Mouse (Mus musculus): ENCODE measurements around the gene Dbil5.

Dbil5 gene

DNA sequence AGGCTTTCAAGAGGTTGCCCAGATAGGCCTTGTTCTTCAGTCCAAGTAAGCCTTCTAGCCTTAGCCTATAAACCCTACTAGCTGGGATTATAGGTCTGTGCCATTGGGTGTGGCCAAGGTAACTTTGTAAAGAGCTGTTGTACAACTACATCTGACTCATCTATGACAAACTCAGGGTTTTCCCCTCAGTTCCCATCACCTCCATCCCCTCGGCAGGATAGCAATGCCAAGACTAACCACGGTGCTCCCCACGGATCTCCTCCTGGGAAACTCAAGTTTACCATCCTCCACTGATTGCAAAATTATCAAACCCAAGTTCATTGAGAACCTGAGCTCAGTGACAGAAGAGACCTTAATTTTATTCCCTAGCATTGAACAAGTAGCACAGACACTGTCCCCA is 18.7 kb downstream of the Dbil5 start:
- no peak for DNase-seq (ENCODE audit: low spot score)

DNA sequence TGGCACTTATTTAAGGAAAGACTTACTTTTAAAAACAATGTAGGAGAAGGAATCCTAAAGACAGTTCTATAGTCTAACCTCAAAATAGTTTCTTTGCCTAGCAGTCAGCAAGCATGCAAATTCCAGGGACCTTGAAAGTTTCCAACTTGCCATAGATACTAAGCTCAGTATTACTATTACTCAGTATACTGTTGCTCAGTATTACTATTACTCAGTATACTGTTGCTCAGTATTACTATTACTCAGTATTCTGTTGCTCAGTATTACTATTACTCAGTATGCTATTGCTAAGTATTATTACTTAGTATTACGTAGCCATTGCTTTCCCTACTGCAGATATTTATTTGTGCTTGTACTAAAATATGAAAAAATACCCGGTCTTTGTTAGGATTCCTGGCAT is 22.3 kb downstream of the Dbil5 start:
- DNase-seq (ENCODE audit: low spot score), result no peak

DNA sequence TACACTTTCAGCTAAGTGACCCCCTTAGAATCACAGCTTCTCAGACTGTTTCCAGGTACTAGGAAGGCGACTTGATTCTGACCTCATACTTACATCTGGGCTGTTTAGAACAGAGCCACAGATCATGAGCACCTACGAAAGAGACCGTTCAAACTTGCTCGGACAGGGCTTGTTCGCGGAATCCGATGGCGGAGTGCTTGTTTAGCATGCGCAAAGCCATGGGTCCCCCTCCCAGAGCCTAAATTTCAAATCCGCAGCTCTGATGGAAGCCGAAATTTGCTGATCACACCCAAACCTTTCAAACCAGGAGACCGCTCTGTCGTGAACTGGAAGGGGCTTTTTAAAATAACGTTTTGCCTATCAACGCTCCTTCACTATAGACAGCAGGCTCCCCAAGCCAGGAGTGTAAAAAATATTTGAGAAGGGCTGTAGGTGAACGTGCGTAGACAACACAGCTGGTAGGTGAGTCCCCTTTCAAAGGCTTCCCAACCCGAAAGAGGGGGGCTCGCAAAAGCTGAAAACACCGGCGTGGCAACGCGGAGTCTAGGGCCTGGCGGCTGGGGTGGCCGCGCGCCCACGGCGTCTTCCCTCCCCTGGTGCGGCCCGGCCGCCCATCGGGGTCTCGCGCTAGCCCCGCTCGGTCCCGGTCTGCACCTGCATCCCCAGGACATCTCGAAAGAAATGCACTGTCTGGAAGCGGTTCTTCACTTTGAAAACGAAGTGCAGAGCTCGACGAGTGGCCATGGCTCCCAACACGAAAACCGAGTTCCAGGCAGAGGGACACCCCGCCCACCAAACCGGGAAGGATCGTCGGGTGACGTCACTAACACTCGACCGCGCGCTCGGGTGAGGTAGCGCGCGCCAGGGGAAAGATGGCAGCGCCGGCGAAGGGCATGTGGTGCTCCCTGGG is 25.7 kb downstream of the Dbil5 start, which contains the start of the genes Mrm3 and Glod4:
Gene Mrm3 (plus strand): TSS at position 815 of the 910 bp plus-strand sequence.
Gene Glod4 (minus strand): TSS at position 825 of the 910 bp plus-strand sequence.
- peak; percentile 93 for DNase-seq (ENCODE audit: low spot score)

DNA sequence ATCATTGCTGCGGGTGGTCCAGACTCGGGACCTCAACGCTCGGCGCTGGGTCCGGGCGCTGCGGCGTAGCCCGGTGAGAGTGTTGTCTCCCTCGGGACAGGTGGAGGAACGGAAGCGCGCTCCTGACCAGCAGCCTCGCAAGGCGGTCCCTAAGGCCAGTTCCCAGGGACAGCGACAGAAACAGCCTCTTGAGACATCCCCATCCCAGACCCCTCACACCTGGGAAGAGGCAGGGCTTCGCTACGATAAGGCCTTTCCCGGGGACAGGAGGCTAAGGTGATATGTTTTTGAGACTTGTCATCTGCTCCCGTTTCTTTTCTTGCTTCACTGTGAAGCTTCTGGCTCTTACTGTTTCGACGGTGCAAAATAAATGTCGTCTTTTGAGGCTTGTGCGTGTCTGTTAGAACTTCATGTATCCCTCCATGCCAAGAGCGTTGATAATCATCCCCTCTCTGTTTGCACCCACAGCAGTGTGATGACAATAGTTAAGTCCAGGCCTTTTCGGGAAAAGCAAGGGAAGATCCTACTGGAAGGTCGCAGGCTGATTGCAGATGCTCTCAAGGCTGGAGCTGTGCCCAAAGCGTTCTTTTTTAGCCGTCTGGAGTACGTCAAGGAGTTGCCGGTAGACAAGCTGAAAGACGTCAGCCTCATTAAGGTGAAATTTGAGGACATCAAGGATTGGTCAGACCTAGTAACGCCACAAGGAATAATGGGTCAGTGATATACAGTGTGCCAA is 26.6 kb downstream of the Dbil5 start:
- DNase-seq (ENCODE audit: low spot score), result no peak

DNA sequence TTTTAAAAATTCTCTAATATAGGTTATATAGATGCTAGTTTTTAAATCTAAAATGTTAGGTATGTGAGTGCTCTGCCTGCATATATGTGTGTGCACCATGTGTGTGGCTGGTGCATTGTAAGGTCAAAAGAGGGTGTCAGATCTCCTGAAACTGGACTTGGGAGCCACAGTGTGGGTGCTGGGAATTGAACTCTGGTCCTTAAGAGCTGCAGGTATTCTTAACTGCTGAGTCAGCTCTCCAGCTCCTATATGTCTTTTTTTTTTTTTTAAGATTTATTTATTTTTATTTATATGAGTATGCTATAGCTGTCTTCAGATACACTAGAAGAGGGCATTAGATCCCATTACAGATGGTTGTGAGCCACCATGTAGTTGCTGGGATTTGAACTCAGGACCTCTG is 29.0 kb downstream of the Dbil5 start:
- no peak for DNase-seq (ENCODE audit: low spot score)

DNA sequence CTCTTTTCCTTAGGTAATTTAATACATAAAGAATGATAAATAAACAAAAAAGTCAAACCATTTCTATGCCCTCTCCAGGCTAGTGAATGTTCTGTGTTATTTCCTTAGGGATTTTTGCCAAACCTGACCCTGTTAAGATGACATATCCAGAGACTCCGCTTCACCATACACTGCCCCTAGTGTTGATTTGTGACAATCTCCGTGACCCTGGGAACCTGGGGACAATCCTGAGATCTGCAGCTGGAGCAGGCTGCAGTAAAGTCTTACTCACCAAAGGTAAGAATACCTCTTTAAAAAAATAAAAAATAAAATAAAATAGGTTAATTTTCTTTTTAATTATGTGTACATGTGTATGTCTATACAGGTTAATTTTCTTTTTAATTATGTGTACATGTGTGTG is 29.8 kb downstream of the Dbil5 start:
- DNase-seq (ENCODE audit: low spot score), result no peak

DNA sequence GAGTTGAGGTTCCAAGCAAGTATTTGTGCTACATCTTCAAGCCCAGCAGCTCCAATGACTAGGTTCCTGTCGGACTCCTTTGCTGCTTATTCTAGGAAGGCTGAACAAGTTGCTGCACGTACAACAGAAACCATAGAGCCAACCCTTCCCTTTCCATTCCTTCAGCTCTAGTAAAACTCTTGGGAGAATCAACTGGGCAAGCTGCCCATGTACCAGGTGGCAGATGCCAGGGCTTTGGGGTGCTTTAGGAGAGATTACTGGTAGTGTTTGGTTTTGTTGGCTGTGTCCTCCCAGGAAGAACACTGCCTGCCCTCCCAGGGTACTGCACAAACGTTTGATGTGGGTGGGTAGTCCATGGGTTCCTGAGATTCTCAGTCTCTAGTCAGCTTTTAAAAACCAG is 34.6 kb downstream of the Dbil5 start:
- no peak for DNase-seq (ENCODE audit: low spot score)

DNA sequence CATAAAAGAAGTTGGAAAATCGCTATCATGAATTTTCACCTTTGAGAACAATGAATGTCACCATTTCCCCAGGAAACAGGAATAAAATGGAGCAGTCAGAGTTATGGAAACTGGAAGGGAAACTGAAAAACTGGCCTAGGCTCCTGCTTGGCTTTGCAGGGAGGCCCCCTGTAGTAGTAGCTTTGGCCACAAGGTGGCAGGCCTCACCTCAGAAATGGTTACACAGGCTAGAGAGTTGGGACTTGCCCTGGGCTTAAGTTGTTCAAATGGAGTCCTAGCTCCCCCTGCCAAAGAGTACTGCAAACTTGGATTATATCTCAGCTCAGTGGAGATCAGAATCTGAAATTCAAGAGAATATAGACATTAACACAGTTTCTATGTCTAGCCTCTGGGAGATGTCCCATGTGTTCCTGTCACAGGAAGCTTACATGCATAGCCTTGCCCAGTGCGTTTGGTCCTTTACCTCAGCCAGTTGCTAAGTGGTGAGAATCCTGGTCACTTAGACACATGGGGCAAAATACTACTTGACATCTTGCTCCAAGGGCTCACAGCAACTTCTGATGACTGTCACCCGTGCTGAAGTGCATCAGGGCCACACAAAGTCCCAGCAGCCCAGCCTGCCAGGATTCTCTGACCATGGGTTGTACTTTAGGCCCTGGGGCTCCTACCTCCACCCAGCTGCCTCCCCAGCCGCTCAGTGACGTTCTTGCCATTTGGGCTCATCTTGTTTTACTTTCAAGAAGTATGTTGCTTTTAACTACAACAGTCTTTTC is 35.9 kb downstream of the Dbil5 start:
- DNase-seq (ENCODE audit: low spot score), result peak; percentile 91

DNA sequence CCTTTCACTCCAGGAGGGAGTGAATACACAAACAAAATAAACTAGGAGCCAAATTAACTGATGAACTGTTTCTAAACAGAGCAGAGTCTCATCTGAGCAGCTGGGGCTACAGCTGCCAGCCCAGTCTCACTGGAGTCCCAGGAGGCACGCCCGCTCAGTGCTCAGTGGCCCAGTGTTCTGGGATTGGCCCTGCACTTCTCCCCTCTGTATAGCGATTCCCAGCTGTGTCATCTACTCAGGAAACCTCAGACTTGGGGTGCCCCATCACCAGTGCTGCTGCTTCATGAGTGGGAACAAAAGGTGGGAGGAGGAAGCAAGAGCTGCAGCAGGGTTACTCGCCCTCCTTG is 36.5 kb downstream of the Dbil5 start:
- no peak for DNase-seq (ENCODE audit: low spot score)

DNA sequence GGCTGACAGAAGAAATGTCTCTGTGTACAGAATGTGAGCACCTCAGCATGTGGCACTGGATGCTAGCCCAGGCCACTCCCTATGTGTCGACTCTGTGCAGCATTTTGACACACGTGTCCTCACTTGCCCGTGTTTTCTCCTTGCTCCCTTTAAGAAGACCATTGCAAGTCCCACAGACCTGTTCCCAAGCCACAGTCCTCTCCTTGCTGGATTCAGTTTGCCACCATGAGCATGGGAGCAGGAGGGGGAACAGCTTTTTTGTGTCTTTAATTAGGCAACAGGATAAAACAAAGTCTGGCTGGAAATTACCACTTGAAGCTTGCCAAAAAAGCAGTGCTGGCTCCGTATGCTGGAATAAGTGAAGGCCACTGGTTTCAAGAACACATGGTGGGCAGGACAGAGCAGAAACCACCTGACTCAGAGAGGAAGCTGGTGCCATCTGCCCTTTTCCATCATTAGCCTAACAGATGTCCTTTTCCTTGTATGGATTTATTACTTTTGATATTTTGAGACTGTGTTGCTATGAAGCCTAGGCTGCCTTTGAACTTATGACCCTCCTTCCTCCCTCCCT is 38.1 kb downstream of the Dbil5 start:
- peak; percentile 51 for DNase-seq (ENCODE audit: low spot score)

DNA sequence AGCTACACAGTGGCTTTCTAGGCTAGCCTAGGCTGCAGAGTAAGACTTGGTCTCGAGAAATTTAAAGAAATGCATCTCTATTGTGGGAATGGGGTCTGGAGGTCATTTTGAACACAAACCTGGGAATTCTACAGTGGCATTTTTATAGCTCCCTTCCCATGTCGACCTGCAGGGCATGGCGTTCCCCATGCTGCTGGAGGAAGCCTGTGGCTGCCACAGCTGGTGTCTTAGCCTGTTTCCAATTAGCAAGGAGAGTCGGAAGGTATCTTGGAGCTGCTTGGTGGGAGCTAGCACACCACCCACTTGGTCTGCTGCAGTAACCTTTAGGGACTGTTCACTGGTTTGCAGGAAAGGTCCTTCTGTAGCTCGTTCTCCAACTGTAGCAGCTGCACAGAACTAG is 38.7 kb downstream of the Dbil5 start:
- DNase-seq (ENCODE audit: low spot score), result no peak

DNA sequence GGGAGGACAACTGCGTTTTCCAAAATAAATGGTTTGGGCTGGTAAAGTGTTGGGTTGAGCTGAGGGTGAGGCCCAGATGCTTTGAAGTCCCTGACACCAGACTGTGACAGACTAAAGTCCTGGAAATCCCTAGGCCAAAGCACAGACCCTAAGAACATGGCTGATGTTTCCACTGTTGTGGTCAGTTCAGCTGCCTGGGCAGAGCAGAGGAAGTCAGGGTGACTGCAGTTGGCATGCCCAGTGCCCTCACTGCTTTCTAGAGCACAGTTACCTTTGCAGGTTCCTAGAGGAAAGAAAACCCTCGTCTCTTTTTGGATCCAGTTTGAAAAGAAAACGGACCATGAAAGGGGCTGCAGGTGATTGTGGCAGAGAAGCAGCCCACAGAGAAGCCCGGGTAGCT is 40.0 kb downstream of the Dbil5 start:
- no peak for DNase-seq (ENCODE audit: low spot score)

DNA sequence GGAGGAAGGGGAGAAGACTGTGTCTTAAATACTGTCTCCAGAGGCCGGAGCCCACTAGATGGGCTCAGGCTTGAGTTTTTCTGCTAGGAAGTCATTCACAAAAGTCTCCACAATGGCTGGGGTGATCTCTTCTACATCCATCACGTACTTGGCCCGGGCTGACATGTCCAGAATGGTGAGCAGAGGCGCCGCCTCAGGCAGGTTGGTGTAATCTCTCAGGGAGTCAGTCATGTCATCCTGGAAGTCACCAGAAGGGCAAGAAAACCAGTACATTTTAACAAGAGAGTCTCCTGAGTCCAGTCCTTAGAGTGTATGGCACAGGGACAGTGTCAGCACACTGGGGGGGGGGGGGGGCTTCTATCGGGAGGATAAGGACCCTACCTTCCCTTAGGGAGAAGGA is 41.1 kb downstream of the Dbil5 start:
- no peak for DNase-seq (ENCODE audit: low spot score)

DNA sequence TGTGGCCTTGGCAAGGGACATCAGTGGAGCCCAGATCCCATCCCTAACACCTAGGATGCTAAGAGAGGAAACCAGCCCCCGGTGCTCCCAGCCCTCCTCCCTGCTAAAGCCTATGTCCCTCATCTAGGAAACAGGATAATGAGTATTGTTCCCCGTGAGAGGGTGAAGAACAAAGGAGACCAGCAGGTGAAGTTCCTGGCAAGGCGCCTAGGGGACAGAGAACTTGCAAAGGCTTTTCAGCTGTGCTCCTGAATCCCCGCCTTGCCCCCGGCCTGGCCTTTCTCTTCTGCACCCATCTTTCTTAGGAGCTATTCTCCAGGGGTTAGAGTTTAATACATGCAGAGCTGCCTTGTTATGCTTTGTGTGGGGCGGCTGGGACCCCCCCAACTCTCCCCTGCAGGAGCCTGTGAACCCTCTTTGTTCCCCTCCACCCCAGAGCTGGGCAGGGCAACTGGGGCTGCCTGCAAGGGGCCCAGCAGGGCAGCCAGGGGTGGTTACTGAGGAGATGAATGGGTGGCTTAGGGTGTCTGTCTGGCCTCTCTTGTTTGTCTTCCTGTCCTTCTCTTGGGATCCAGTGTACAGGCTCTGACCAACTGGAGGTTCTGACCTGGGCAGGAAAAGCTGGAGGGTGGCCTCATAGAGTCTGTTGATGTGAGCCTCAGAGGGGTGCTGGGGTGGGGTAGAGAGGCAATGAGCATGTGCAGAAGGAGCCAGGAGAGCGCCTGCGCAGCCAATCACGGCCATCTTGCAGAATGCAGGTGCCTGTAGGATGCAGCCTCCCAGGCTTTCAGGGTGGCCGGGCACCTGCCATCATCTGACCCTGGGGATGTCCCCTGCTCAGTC is 43.0 kb downstream of the Dbil5 start:
- DNase-seq (ENCODE audit: low spot score), result no peak

DNA sequence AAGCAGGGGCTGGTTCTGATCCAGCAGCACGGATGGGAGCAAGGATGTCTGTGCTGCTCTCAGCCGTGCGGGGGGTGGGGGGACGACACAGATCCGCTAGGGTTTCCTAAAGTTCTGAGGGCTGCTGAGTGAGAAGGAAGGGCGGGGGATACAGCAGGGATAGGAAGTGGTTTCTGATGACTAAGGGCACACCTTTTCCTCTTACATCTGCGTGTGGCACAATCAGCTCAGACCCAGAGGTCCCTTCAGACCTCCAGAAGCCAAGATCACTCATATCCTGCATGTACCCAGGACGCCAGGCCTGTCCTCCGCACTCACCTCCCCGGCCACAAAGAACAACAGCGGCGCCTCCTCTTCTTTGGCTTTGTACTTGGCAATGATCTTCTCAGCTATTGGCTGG is 43.8 kb downstream of the Dbil5 start:
- DNase-seq (ENCODE audit: low spot score), result no peak

DNA sequence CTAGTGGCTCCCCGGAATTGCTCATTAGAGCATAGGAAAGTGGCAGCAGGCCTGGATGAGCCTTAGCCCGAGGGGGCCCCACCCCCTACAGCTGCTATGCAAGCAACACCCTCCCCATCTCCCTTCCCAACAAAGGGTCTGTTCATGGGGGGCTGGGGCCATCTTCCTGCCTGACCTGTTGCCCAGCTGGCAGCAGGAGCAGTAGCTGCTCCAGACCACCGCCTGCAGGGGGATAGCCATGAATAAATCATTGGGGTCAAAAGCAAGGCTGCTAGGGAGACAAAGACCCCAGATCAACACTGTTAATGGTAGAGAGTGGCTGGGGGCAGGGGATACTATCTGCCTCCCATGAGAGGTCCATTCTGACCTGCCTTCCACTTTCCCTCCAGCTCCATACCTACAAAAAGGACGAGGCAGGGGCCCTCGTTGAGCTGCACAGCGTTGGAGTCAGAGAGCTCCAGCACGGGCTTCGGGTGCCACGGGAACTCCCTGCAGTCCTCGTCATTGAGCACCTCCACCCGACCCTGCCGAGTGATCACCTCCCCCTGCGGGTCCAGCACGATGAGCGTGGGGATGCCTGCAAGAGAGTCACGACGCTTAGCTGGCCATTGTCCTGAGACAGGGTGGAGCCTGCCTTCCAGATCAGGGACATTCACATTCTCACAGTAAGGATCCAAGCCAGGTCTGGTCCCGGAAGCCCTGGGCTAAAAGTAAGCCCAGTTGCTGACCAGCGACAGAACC is 45.4 kb downstream of the Dbil5 start:
- no peak for DNase-seq (ENCODE audit: low spot score)

DNA sequence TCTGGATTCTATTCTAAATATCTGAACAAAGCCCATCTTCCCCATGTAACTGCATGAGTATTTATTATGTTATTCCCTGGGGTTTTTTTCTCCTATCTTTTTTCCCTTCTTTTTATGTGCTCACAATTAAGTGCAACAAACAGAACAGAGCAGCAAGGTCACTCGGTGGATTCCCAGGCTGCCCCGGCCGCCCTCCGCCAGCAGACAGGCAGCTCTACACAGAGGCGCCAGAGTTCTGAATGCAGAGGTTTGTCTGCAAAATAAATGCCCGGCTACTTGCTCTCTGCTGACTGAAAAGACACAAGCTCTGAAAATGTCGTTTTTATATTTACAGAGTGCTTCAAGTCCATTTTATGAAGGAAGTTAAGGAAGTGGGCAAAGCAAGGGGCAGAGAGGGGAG is 50.1 kb downstream of the Dbil5 start:
- DNase-seq (ENCODE audit: low spot score), result no peak

DNA sequence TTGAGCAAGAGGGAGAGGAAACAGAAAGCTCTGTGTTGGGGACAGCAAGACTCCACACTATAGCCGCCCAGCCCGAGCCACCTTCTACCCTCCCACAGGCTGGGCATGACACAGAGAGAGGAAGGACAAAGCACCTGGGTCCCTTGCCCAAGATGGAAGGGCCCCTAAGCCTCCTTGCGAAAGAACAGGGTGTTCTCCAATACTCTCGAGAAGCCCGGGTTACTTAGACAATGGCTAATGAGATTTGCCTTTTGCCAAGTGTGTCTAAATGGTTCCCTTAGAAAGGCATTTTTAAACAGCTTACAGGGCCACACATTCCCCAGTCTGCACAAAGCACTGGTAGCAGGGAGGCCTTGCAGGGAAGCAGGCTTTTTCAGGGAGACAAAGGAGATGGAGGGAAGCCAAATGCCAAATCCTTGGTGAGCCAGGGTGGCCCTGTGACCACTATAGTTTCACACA is 50.6 kb downstream of the Dbil5 start:
- peak; percentile 42 for DNase-seq (ENCODE audit: low spot score)

Measured in layer of hippocampus, adult 11-12 months (tissue).